Mouse (Mus musculus): Measurements from ENCODE around the gene Adamts16. TPM values are rescaled to one million over a fixed set of nuclear protein-coding genes. Genes with fewer than 3 reads are reported as not detected.

Gene Adamts16
- total RNA-seq, 2 experiments from 2014 or later = 1.7 TPM

- no peak for DNase-seq
These were observed 79.0 kb downstream of the Adamts16 start for GRCm38 (mm10) chr13:70762586-70762985.

DNA sequence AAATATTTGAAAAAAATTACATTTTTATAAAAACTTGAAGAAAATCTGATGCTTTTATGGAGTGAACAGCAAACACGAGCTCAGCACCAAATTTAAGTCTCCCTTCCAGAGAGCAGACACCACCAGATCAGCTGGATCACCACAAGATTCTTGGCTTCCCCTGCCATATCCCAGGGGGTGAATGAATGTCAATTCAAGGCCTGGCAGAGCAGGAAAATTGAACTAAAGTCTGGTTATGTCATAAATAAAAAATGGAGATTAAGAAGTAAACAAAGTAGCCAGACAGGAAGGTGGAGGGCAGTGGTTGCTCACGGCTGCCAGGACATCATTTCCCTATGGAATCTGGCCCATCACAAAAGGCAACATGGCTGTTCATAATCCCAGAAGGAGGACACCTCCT lies 80.3 kb downstream of the Adamts16 start:
- no peak for DNase-seq

DNA sequence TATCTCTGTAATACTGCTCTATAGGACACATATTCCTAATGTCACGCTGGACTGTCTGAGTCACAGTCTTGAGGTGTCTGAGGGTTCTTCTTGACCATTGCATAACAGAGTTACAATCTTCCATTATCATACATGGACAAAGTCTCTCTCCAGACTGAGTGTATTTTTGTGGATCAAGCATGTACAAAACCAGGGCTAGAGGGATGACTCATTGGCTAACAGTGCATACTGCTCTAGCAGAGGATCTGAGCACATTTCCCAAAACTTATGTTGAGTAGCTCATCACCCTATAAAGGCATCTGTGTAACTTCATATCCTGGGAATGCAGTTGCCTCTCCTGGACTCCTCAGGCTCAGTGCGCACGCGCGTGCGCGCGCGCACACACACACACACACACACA lies 81.4 kb downstream of the Adamts16 start:
- no peak for DNase-seq

- DNase-seq = no peak
These were observed 95.2 kb downstream of the Adamts16 start for GRCm38 (mm10) chr13:70746294-70747008.

- DNase-seq = no peak
These were observed 97.1 kb downstream of the Adamts16 start for GRCm38 (mm10) chr13:70744416-70745038.

DNA sequence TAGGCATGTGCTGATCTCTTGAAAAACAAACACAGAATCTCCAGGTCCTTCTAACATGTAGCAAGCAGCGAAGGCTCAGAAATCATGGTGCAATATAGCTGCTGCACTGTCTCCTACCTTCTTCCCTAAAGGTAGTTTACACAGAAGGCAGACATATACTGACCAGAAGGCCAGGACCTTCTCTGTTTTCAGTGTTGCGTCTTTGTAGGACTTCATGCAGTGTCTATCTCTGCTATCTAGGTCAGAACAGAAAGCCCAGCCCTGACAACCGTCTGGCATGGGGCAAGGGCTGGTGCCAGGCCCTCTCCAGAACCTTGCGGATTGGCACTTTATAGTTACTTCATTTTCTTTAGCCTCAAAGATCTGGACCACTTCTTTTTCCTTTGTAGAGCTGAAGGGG lies 98.9 kb downstream of the Adamts16 start:
- no peak for DNase-seq

- DNase-seq = no peak
These were observed 101.0 kb downstream of the Adamts16 start for GRCm38 (mm10) chr13:70740281-70741240.

- no peak for DNase-seq
These were observed 102.8 kb downstream of the Adamts16 start for GRCm38 (mm10) chr13:70738781-70739180.

- no peak for DNase-seq
These were observed 105.2 kb downstream of the Adamts16 start for GRCm38 (mm10) chr13:70736409-70736808.

- no peak for DNase-seq
These were observed 107.0 kb downstream of the Adamts16 start for GRCm38 (mm10) chr13:70734640-70735039.

- no peak for DNase-seq
These were observed 107.7 kb downstream of the Adamts16 start for GRCm38 (mm10) chr13:70733911-70734310.

- DNase-seq = no peak
These were observed 108.4 kb downstream of the Adamts16 start for GRCm38 (mm10) chr13:70733206-70733605.

DNA sequence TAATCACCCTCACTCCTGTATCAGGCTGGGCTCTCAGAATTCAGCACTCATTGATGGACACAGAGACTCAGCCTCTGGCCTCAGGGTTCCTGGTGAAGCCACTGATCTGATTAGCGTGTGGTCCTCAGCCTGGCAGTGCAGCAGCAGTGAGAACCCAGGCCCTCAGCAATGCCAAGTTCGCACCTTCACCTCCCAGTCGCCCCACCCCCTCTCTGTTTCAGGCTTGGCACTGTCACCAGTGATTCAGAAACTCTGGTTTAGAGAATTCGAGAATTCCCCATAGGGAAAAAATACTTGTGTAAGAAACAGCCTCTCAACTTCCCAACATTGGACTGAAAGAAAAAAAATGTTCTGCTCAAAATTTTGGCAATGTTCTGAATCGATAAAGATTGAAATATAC lies 108.8 kb downstream of the Adamts16 start:
- DNase-seq = no peak

- no peak for DNase-seq
These were observed 110.3 kb downstream of the Adamts16 start for GRCm38 (mm10) chr13:70731349-70731748.

GRCm38 (mm10) chr13:70729996-70730395 lies 111.6 kb downstream of the Adamts16 start:
- no peak for DNase-seq

- no peak for DNase-seq
These were observed 115.4 kb downstream of the Adamts16 start for GRCm38 (mm10) chr13:70726249-70726648.

GRCm38 (mm10) chr13:70724635-70725034 lies 117.0 kb downstream of the Adamts16 start:
- no peak for DNase-seq

GRCm38 (mm10) chr13:70724108-70724622 lies 117.4 kb downstream of the Adamts16 start:
- no peak for DNase-seq

GRCm38 (mm10) chr13:70719994-70720393 lies 121.6 kb downstream of the Adamts16 start:
- no peak for DNase-seq

- DNase-seq = no peak
These were observed 122.8 kb downstream of the Adamts16 start for GRCm38 (mm10) chr13:70718814-70719213.

GRCm38 (mm10) chr13:70716022-70716421 lies 125.6 kb downstream of the Adamts16 start:
- no peak for DNase-seq

DNA sequence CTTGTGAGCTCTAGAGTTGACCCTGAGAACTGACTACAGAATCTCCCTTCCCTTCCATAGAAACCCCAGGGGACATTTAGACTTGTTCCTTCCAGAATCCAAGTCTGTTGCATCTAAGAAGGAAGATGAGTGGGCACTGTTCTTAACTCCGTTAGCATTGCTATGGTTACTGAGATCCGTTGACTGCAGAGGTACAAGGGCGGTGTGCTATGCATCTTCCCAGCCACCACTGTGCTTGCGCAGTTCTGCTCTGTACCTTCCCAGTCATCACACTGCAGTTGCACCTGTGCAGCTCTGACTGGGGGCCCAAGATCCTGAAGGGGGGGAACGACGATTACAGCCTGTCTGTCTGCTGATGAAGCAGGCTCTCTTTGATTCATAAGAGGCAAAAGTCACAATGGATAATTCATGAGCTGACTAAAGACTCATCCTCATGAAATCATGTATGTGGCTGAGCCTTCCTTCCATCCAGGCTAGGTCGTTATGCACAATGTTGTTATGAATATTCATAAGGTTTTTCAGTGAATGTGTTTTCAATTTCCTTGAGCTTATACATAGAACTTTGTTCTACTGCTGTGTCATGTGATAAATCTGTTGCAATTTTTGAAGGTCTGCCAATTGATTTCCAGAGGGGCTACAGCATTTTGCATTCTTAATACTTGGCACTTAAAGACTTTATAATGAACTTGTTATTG lies 127.4 kb downstream of the Adamts16 start:
- no peak for DNase-seq
